Mouse (Mus musculus): Measurements from ENCODE around the gene Atg2b. TPM values are rescaled to one million over a fixed set of nuclear protein-coding genes. Genes with fewer than 3 reads are reported as not detected.

Gene Atg2b
- polyA plus RNA-seq, 1 experiment from 2014 or later: 6.4 TPM

- H3K4me2 ChIP-seq (replicated peaks; ENCODE audit: low read depth, low read length): no peak overlapping the region
- no peak for ATAC-seq
Measured at GRCm38 (mm10) chr12:105655850-105656249, 29.2 kb downstream of the Atg2b start.

GRCm38 (mm10) chr12:105642770-105643321 lies 42.2 kb downstream of the Atg2b start:
- peak; percentile 65 for ATAC-seq
- H3K9me3 ChIP-seq (ENCODE audit: low read length): no peaks in the 10 kb centered on the region
- no peak for TF ChIP-seq EP300 (IDR thresholded peaks at IDR 0.05)
- no peak for TF ChIP-seq CTCF (IDR thresholded peaks at IDR 0.05)
- H3K9ac ChIP-seq (replicated peaks; ENCODE audit: low read depth): no peak overlapping the region
- DNase-seq (ENCODE audit: low spot score): peak; percentile 30
- no peaks in the 10 kb centered on the region for H3K4me1 ChIP-seq (ENCODE audit: insufficient read depth, low read depth, low read length)
- WGBS: 55% methylated on average over 11 of the region's 11 CpGs
- H3K4me2 ChIP-seq (replicated peaks; ENCODE audit: low read depth, low read length): no peak overlapping the region
- H3K4me3 ChIP-seq (ENCODE audit: low read depth, low read length): no peak overlapping the region
- H3K27me3 ChIP-seq (replicated peaks; ENCODE audit: insufficient read depth, low read length): no peaks in the 10 kb centered on the region
- H3K36me3 ChIP-seq (ENCODE audit: insufficient read depth, low read length): peaks cover 69% of the 10 kb centered on the region
- H3K27ac ChIP-seq (ENCODE audit: low read length): no peak overlapping the region

More at GRCm38 (mm10) chr12:105655850-105656249, 29.2 kb downstream of the Atg2b start:
- DNase-seq (ENCODE audit: low spot score): no peak
- 86% methylated on average over 7 of the region's 7 CpGs for WGBS
- no peaks in the 10 kb centered on the region for H3K27me3 ChIP-seq (replicated peaks; ENCODE audit: insufficient read depth, low read length)
- no peak overlapping the region for H3K9ac ChIP-seq (replicated peaks; ENCODE audit: low read depth)
- TF ChIP-seq EP300 (IDR thresholded peaks at IDR 0.05) (no peak), CTCF (IDR thresholded peaks at IDR 0.05) (no peak)
- no peaks in the 10 kb centered on the region for H3K4me1 ChIP-seq (ENCODE audit: insufficient read depth, low read depth, low read length)
- H3K27ac ChIP-seq (ENCODE audit: low read length): no peak overlapping the region
- no peak overlapping the region for H3K4me3 ChIP-seq (ENCODE audit: low read depth, low read length)
- H3K9me3 ChIP-seq (ENCODE audit: low read length): no peaks in the 10 kb centered on the region
- H3K36me3 ChIP-seq (ENCODE audit: insufficient read depth, low read length): peaks cover 71% of the 10 kb centered on the region

GRCm38 (mm10) chr12:105637554-105637953 lies 47.5 kb downstream of the Atg2b start:
- Histone ChIP-seq H3K4me2 (replicated peaks; ENCODE audit: low read depth, low read length) (no peak overlapping the region), H3K4me3 (ENCODE audit: low read depth, low read length) (no peak overlapping the region), H3K4me1 (ENCODE audit: insufficient read depth, low read depth, low read length) (no peaks in the 10 kb centered on the region), H3K27me3 (replicated peaks; ENCODE audit: insufficient read depth, low read length) (no peaks in the 10 kb centered on the region), H3K9me3 (ENCODE audit: low read length) (no peaks in the 10 kb centered on the region), H3K9ac (replicated peaks; ENCODE audit: low read depth) (no peak overlapping the region), H3K36me3 (ENCODE audit: insufficient read depth, low read length) (peaks cover 72% of the 10 kb centered on the region), H3K27ac (ENCODE audit: low read length) (no peak overlapping the region)
- ATAC-seq (no peak), DNase-seq (ENCODE audit: low spot score) (no peak)
- TF ChIP-seq CTCF (IDR thresholded peaks at IDR 0.05) (peak; percentile 33), EP300 (IDR thresholded peaks at IDR 0.05) (no peak)
- 70% methylated on average over 4 of the region's 4 CpGs for WGBS

GRCm38 (mm10) chr12:105636551-105636950 lies 48.5 kb downstream of the Atg2b start:
- no peak for TF ChIP-seq EP300 (IDR thresholded peaks at IDR 0.05)
- no peak for TF ChIP-seq CTCF (IDR thresholded peaks at IDR 0.05)
- Histone ChIP-seq H3K27ac (ENCODE audit: low read length) (no peak overlapping the region), H3K4me2 (replicated peaks; ENCODE audit: low read depth, low read length) (no peak overlapping the region), H3K36me3 (ENCODE audit: insufficient read depth, low read length) (peaks cover 62% of the 10 kb centered on the region), H3K9ac (replicated peaks; ENCODE audit: low read depth) (no peak overlapping the region), H3K4me3 (ENCODE audit: low read depth, low read length) (no peak overlapping the region), H3K4me1 (ENCODE audit: insufficient read depth, low read depth, low read length) (no peaks in the 10 kb centered on the region), H3K9me3 (ENCODE audit: low read length) (no peaks in the 10 kb centered on the region), H3K27me3 (replicated peaks; ENCODE audit: insufficient read depth, low read length) (no peaks in the 10 kb centered on the region)
- no peak for DNase-seq (ENCODE audit: low spot score)
- no peak for ATAC-seq
- 91% methylated on average over 9 of the region's 9 CpGs for WGBS

GRCm38 (mm10) chr12:105634374-105635067 lies 50.5 kb downstream of the Atg2b start:
- 96% methylated on average over 13 of the region's 13 CpGs for WGBS
- no peak overlapping the region for H3K9ac ChIP-seq (replicated peaks; ENCODE audit: low read depth)

GRCm38 (mm10) chr12:105625798-105626197 lies 59.2 kb downstream of the Atg2b start:
- H3K4me2 ChIP-seq (replicated peaks; ENCODE audit: low read depth, low read length): no peak overlapping the region
- no peak for TF ChIP-seq EP300 (IDR thresholded peaks at IDR 0.05)
- no peak for TF ChIP-seq CTCF (IDR thresholded peaks at IDR 0.05)
- H3K4me3 ChIP-seq (ENCODE audit: low read depth, low read length): no peak overlapping the region
- H3K27ac ChIP-seq (ENCODE audit: low read length): no peak overlapping the region
- no peak for DNase-seq (ENCODE audit: low spot score)
- H3K9ac ChIP-seq (replicated peaks; ENCODE audit: low read depth): no peak overlapping the region
- peaks cover 21% of the 10 kb centered on the region; the same call in 1 of the 2 replicates for H3K36me3 ChIP-seq (ENCODE audit: insufficient read depth, low read length)
- H3K27me3 ChIP-seq (replicated peaks; ENCODE audit: insufficient read depth, low read length): no peaks in the 10 kb centered on the region
- WGBS: 42% methylated on average over 7 of the region's 7 CpGs
- ATAC-seq: no peak
- H3K9me3 ChIP-seq (ENCODE audit: low read length): no peaks in the 10 kb centered on the region
- no peaks in the 10 kb centered on the region for H3K4me1 ChIP-seq (ENCODE audit: insufficient read depth, low read depth, low read length)

More at GRCm38 (mm10) chr12:105634374-105635067, 50.5 kb downstream of the Atg2b start:
- no peaks in the 10 kb centered on the region for H3K4me1 ChIP-seq (ENCODE audit: insufficient read depth, low read depth, low read length)
- H3K4me3 ChIP-seq (ENCODE audit: low read depth, low read length): no peak overlapping the region
- H3K27ac ChIP-seq (ENCODE audit: low read length): no peak overlapping the region
- H3K27me3 ChIP-seq (replicated peaks; ENCODE audit: insufficient read depth, low read length): no peaks in the 10 kb centered on the region
- TF ChIP-seq EP300 (IDR thresholded peaks at IDR 0.05) (no peak), CTCF (IDR thresholded peaks at IDR 0.05) (no peak)
- no peaks in the 10 kb centered on the region for H3K9me3 ChIP-seq (ENCODE audit: low read length)
- peaks cover 44% of the 10 kb centered on the region for H3K36me3 ChIP-seq (ENCODE audit: insufficient read depth, low read length)
- no peak for ATAC-seq
- no peak for DNase-seq (ENCODE audit: low spot score)
- no peak overlapping the region for H3K4me2 ChIP-seq (replicated peaks; ENCODE audit: low read depth, low read length)
